Mouse (Mus musculus): Measurements from ENCODE around the gene Spaca7.

GRCm38 (mm10) chr8:12555515-12556145, 17.2 kb upstream of the Spaca7 start:
- no peak for TF ChIP-seq GATA1 (IDR thresholded peaks at IDR 0.05; ENCODE audit: borderline replicate concordance, low read length)
- TF ChIP-seq FLI1 (IDR thresholded peaks at IDR 0.05; ENCODE audit: low read length) = no peak

Measured in megakaryocyte, embryonic 14.5 days (primary cell).